Mouse (Mus musculus) brown adipose tissue, adult 24 weeks (tissue): ENCODE measurements around the gene Nat9. TPM values are rescaled to one million over a fixed set of nuclear protein-coding genes. Genes with fewer than 3 reads are reported as not detected.

Source experiments
- H3K27ac ChIP-seq: fragments of 200-500 bp; replicated peaks from 2 replicates; pipeline ENCODE4 v1.5.1; 2012; ENCODE audit warnings: low read depth, mild to moderate bottlenecking, low read length
- H3K4me1 ChIP-seq: fragments of 200-500 bp; 2 replicates; pipeline ENCODE4 v1.6.1; 2012; ENCODE audit warnings: low read length, mixed read lengths; ENCODE audit not compliant: control insufficient read depth, insufficient read depth, insufficient read length
- H3K4me3 ChIP-seq: fragments of 200-500 bp; 2 replicates; pipeline ENCODE4 v1.5.1; 2012; ENCODE audit warnings: low read depth, mild to moderate bottlenecking, low read length, moderate library complexity; ENCODE audit not compliant: insufficient read depth
- polyA plus RNA-seq: library from polyadenylated mRNA; stranded (reverse); fragments of >200 nt; gene quantifications from 2 replicates; pipeline ENCODE4 v1.2.4, GENCODE M21; 2012; ENCODE audit not compliant: missing spikeins, insufficient read depth, insufficient read length

The Nat9 gene
- polyA plus RNA-seq: 20.9 and 29.3 TPM in 2 replicates

- Histone ChIP-seq H3K27ac (peak within 1 kb of the TSS; percentile 63), H3K4me3 (peak within 1 kb of the TSS; percentile 74), H3K4me1 (peaks cover 12% of the 10 kb centered on the region)
Measured at GRCm38 (mm10) chr11:115187693-115188092, at the start of gene Nat9. Gene Nat9, minus strand, starts transcription at chr11:115187859.

DNA sequence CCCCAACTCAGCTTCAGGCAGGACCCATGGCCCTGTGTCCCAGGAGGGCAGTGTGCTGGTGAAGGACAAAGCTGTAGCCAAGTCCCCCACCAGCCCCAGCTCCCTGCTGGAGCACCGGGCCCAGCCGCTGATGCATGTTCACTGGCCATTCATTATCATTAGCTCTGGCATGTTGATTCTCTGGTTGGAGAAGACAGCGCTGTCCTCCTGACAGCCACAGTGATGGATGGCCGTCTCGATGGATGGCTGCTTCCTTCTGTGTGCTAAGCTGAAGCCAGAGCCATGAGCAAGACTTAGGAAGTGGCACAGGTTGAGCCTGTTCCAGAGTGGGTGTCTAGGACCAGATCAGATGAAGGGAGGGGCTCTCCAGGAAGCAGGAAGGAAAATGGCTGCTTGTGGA lies 48.9 kb upstream of the Nat9 start:
- peaks cover 2% of the 10 kb centered on the region; the same call in 1 of the 2 replicates for H3K4me1 ChIP-seq
- no peak overlapping the region for H3K27ac ChIP-seq
- no peak overlapping the region for H3K4me3 ChIP-seq

DNA sequence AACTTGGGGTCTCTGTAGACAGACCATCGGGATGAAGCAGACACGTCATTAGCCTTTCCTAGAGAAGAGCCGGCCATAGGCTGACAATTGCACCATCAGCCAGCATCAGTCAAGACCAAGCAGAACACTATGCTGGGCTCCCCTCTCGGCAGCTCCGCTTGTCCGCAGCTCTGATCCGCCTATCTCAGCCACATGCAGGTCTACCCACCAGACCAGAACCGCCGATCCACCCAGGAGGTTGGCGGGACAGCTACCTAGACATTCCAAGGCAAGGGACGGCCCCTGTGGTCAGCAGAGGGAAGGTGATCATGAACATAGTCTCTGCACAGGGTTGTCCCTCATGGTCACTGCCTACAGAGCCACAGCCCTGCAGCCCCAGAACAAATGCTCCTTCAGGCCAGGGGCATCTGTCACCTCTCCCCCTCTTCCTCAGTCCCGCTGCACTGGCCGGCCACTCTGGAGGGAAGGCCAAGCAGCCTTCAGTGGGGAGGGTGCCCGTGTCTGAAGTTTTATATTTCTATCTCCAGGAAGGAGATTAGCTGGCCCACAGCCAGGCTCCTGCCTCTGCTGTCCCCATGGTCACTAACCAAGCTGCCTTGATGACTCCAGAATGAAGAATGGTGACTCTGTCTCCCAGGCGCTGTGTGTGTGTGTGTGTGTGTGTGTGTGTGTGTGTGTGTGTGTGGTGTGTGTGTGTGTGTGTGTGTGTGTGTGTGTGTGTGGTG lies 46.8 kb upstream of the Nat9 start:
- Histone ChIP-seq H3K27ac (no peak overlapping the region), H3K4me1 (peaks cover 2% of the 10 kb centered on the region; the same call in 1 of the 2 replicates), H3K4me3 (no peak overlapping the region)

- H3K27ac ChIP-seq: no peak overlapping the region
- no peak overlapping the region for H3K4me3 ChIP-seq
- peaks cover 2% of the 10 kb centered on the region; the same call in 1 of the 2 replicates for H3K4me1 ChIP-seq
Measured at GRCm38 (mm10) chr11:115233526-115234290, 46.0 kb upstream of the Nat9 start.

DNA sequence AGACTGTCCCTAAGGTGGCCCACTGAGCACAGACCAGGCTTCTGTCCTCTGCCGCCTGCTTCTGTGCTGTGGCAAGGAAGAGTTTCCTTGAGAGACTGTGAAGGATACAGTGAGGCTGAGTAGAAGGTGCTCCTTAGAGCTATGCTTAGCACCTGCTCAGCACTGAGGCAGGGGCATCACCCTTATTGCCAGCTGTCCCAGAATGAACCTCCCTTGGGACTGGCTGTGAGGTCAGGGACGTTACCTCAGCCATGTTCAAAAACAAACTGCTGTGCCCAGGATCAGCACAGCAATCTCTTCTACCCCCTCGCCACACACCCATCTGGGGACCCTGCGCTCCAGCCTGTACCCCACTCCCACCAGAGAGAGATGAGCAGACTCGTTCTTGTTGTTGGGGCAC lies 45.2 kb upstream of the Nat9 start:
- Histone ChIP-seq H3K4me1 (peaks cover 2% of the 10 kb centered on the region; the same call in 1 of the 2 replicates), H3K4me3 (no peak overlapping the region)

GRCm38 (mm10) chr11:115231924-115232323 lies 44.3 kb upstream of the Nat9 start:
- Histone ChIP-seq H3K4me1 (peaks cover 2% of the 10 kb centered on the region; the same call in 1 of the 2 replicates), H3K27ac (no peak overlapping the region), H3K4me3 (no peak overlapping the region)

More for the DNA sequence above, 45.2 kb upstream of the Nat9 start:
- no peak overlapping the region for H3K27ac ChIP-seq

- no peak overlapping the region for H3K4me3 ChIP-seq
- H3K27ac ChIP-seq: no peak overlapping the region
- no peaks in the 10 kb centered on the region; the same call in 1 of the 2 replicates for H3K4me1 ChIP-seq
Measured at GRCm38 (mm10) chr11:115231168-115231915, 43.7 kb upstream of the Nat9 start.

DNA sequence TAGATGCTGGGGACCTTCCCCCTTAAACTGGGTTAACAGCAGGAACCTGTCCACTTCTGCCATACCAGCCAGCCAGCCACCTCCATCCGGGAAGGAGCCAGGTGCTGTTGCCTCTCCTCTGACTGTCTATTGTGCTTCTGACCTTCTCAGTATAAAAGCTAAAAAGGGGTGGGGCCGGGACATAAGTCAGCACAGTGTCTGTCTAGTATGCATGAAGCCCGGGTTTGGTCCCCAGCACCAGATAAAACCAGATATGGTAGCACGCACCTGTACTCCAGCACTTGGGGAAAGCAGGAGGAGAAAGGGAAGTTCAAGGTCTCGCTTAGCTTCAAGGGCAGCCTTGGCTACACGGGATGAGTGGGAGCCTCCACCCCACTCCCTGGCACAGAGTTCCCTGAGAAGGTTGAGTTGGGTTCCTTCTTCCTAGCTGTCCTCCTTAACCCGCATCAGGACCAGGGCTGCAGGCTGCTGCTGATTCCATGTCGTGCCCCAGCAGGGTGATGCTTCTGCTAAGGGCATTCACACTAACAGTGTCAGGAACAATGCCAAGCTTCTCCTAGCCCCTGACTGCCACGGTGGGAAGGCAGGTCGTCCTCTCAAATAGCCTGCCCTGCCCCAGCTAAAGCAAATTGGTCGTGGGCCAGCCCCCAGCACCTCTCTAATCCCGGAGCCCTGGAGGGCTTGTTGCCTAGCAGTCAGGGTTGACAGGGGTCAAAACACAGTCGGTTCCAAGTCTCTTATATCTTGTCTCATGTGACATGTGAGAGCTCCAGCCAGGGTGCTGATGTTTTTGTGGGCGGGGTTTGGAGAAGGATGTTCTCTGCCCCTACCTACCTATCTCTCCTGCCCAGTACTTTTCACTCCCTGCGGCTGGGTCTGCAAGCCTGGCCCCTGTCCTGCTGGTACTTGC lies 41.6 kb upstream of the Nat9 start:
- no peak overlapping the region for H3K4me3 ChIP-seq
- H3K27ac ChIP-seq: no peak overlapping the region
- peaks cover 2% of the 10 kb centered on the region; the same call in 1 of the 2 replicates for H3K4me1 ChIP-seq

DNA sequence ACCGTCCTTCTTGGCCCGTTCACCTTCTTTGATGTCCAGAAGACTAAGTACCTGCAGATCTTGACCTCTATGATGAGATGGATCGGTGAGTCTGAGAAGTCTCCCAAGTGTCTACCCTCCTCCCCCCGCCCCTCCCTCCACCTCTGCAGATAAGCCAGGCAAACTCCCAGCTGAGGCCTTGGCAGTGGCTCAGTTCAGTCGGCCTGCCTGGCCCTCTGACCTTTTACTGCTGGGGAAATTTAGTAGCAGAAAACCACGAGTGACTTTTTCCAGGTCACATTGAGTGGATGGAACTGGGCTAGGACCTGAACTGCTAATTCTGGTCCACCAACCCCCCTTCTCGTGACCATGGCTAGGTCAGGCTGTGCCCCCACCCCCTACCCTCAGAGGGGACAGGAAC lies 40.8 kb upstream of the Nat9 start:
- no peak overlapping the region for H3K4me3 ChIP-seq
- peaks cover 4% of the 10 kb centered on the region; the same call in 1 of the 2 replicates for H3K4me1 ChIP-seq
- H3K27ac ChIP-seq: no peak overlapping the region

GRCm38 (mm10) chr11:115227640-115228039 lies 40.0 kb upstream of the Nat9 start:
- H3K27ac ChIP-seq: no peak overlapping the region
- no peak overlapping the region for H3K4me3 ChIP-seq
- H3K4me1 ChIP-seq: peaks cover 4% of the 10 kb centered on the region; the same call in 1 of the 2 replicates

DNA sequence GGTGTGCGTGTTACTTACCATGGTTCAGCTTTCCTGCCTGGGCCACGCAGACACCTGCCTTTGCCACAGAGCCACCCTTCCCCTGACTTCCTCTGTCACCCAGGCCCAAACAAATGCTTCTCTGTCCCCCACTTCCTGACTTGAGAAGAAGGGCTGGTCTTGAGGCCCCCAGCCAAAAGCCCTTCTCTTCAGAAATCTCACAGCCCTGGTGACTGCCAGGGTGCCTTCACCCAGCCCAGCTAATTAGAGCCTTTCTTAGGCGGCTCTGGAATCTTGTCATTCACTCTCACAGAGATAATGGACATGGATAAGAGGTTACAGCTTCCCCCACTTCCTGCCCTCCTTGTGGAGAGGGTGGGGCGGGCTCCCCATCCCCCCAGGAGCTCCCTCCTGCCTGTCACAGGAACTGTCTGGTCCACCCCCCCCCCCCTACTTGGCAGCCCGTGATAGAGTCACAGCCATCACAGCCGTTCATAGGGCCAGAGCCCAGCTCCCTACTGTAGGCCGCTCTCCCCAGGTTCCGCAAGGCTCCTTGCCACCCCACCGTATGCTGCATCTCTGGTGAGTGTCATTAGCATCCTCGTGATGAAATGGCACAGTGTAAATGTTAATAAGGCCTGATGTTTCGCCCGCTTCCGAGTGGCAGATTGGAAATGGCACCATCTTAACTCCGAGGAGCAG lies 39.3 kb upstream of the Nat9 start:
- H3K4me3 ChIP-seq: no peak overlapping the region
- H3K27ac ChIP-seq: no peak overlapping the region
- peaks cover 4% of the 10 kb centered on the region; the same call in 1 of the 2 replicates for H3K4me1 ChIP-seq

- H3K27ac ChIP-seq: no peak overlapping the region
- H3K4me1 ChIP-seq: peaks cover 4% of the 10 kb centered on the region; the same call in 1 of the 2 replicates
- no peak overlapping the region for H3K4me3 ChIP-seq
Measured at GRCm38 (mm10) chr11:115225301-115225700, 37.6 kb upstream of the Nat9 start.

- no peak overlapping the region for H3K27ac ChIP-seq
- peaks cover 4% of the 10 kb centered on the region; the same call in 1 of the 2 replicates for H3K4me1 ChIP-seq
- no peak overlapping the region for H3K4me3 ChIP-seq
Measured at GRCm38 (mm10) chr11:115224889-115225288, 37.2 kb upstream of the Nat9 start.

- H3K4me1 ChIP-seq: peaks cover 10% of the 10 kb centered on the region
- H3K27ac ChIP-seq: no peak overlapping the region
- H3K4me3 ChIP-seq: no peak overlapping the region
Measured at GRCm38 (mm10) chr11:115223877-115224276, 36.2 kb upstream of the Nat9 start.
